Mouse (Mus musculus) thymus, postnatal 36 days (tissue): ENCODE measurements around the gene Cfd.
A peak's percentile ranks its signal among the peaks of the same experiment; 100 is the strongest.

ENCODE experiments used
- DNase-seq, 2 experiments: peaks; one replicate each; pipeline ENCODE4 v3.0.0; 2022; ENCODE audit warnings: mixed read lengths in 2 of 2

The Cfd gene

DNA sequence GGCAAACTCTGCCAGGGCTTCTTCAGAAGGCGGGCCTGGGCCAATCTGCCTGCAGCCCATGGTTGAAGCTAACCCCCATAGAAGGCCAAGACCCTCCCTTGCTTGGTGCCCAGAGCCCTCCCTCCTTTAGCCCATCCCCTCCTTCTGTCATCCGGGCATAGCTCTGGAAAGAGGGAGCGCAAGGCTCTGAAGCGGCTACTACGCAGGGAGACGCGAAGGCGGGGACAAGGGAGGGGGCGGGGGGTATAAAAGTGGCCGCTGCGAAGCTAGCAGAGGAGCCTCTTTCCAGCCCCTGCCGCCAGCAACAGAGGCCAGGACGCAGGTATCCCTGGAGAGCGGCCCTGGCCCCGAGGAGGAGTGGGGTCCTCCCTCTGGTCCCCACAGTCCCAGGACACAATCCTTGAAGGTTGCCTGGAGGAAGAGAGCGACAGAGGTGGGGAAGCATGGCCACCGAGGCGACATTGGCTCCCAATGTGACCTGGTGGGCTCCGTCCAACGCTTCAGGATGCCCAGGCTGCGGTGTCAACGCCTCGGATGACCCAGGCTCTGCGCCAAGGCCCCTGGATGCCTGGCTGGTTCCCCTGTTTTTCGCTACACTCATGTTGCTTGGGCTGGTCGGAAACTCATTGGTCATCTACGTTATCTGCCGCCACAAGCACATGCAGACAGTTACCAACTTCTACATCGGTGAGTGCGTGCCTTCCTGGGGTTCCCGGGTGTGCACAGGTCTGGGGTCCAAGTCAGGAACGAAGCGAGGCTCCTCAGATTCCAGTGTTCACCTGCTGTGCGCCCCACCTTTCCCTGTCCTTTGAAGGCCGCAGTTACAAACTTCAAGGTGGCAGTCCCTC is 27.8 kb downstream of the Cfd start:
- DNase-seq = no peak

DNA sequence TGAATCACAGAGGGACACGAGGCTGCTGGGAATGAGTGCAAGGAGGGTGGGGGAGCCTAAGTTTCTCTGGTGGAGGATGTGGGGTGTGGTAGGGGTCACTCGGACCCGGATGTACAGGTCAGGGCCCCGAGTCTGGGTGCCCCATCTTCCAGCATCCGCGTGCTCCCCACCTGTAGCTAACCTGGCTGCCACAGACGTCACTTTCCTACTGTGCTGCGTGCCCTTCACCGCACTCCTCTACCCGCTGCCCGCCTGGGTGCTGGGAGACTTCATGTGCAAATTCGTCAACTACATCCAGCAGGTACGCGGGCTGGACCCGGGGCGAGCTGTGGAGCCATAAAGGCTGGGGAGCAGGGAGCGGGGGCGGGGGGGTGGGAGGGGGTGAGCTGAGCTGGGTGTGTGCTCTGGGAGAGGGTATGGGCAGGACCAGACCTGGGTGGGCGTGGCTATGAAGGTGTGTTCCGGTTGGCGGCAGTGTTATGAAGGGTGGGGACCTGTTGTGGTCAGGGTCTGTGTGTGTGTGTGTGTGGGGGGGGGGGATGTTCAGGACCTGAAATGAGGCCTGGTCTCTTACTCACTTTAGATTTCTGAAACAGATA is 28.7 kb downstream of the Cfd start:
- DNase-seq = no peak

DNA sequence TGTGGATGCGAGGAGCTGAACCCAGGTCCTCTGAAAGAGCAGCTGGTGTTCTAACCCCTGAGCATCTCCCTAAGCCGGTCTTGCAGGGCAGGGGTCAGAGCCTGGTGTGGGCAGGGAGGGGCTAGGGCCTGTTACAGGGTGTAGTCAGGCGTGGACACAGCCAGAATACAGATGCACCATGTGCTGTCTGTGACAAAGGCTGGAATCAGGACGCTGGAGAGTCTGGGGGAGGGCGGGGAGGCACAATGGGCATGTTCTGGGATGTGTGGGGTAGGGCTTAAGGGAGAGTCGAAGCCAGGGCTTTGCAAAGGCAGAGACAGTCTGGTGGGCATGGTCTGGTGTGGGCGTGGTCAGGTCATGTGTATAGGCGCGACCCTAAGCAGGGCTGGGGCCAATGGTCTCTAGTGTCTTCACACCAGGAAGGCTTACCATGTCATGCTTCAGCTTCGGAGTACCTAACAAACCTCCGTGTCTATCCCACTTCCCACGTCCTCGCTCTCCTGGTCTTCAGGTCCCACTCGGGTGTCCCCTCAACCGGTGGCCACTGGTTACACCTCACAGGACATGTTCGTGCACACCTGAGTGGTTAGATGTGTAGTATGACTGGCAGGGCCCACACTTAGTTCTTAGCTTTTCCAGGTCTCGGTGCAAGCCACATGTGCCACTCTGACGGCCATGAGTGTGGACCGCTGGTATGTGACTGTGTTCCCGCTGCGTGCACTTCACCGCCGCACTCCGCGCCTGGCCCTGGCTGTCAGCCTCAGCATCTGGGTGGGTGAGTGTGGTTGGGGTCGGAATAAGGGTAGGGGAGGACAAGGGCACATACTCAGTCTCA is 29.6 kb downstream of the Cfd start:
- no peak for DNase-seq

DNA sequence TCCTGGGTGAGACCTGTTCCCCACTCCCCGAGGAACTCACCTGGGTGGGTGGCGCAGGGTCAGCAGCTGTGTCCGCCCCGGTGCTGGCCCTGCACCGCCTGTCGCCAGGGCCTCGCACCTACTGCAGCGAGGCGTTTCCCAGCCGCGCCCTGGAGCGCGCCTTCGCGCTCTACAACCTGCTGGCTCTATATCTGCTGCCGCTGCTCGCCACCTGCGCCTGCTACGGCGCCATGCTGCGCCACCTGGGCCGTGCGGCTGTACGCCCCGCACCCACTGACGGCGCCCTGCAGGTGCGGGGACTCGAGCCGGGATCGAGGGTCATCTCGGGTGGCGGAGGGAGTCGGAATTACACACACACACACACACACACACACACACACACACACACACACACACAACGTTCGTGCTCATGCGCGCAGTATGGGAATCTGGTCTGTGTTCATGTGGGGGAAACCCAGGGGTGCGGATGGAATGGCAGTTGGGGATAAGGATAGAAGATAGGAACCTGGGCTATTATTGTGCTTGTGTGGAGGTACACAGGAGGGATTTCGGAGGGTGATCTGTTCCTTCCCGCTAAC is 30.4 kb downstream of the Cfd start, which contains the start of gene R3hdm4:
Gene R3hdm4 (minus strand): TSS at position 251 of the 578 bp plus-strand sequence.
- no peak for DNase-seq

DNA sequence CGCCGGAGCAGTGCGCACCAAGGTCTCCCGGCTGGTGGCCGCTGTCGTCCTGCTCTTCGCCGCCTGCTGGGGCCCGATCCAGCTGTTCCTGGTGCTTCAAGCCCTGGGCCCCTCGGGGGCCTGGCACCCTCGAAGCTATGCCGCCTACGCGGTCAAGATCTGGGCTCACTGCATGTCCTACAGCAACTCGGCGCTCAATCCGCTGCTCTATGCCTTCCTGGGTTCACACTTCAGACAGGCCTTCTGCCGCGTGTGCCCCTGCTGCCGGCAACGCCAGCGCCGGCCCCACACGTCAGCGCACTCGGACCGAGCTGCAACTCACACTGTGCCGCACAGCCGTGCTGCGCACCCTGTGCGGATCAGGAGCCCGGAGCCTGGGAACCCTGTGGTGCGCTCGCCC is 30.9 kb downstream of the Cfd start:
- no peak for DNase-seq

DNA sequence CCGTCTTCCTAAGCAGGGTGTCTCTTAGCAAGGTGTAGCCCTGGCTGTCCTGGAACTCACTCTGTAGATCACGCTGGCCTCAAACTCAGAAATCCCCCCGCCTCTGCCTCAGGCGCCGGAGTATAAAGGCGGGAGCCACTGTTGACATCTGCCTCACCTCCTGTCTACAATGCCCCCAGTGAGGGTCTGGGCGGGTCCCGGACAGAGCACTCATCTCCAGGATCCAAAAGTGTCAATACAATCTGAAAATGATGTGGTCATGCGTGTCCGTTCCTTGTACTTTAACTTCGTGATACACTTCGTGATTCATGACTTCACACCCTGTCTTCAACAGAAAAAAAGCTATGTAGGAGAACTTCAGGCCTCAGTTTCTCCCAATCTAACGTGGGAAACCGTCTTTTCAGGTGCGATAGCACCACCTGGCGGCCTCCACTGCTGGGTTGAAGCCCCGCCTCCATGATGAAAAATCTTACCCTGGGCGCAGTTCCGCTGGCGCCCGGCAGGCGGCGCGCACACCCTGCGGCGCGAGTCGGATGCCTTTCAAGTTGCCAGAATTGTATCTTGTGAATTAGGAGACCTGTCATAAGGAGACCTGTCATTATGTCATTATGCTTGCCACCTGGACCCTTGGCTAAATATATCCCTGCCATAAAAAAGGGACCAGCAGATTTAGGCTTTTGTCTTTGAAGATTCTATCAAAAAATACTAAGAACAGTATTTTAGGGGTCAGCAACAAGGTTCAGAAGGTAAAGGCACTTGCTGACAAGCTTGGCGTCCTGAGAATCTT is 34.5 kb downstream of the Cfd start:
- DNase-seq = peak; percentile 89 to 96

DNA sequence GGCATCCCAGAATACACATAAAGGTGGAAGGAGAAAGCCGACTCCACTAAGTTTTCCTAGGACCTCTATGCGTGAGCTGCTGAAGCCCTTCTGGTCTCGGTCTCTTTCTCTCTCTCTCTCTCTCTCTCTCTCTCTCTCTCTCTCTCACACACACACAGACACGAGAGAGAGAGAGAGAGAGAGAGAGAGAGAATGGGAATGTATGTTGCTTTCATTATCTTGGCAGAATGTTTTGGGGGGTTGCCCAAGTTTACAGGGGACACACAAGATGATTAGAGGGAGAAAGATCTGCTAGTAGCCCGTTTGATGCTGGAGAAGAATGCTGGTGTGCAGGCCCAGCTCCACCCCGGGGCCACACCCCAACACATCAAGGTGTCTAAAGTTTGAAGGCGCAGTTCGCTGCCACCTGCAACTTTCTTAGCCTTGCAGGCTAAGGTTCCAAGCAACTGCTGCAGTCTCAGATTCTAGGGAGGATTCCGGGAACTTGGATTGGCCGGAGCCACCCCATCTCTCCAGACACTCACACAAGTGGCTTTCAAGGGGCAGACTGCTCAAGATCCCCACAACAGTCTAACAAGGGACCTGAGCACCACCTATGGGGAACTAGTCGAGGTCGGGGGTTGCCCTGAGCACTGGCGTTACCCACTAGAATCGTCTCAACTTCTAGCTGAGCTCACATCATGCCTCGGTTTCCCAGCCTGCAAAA is 35.3 kb downstream of the Cfd start:
- DNase-seq = peak; percentile 43 to 57

DNA sequence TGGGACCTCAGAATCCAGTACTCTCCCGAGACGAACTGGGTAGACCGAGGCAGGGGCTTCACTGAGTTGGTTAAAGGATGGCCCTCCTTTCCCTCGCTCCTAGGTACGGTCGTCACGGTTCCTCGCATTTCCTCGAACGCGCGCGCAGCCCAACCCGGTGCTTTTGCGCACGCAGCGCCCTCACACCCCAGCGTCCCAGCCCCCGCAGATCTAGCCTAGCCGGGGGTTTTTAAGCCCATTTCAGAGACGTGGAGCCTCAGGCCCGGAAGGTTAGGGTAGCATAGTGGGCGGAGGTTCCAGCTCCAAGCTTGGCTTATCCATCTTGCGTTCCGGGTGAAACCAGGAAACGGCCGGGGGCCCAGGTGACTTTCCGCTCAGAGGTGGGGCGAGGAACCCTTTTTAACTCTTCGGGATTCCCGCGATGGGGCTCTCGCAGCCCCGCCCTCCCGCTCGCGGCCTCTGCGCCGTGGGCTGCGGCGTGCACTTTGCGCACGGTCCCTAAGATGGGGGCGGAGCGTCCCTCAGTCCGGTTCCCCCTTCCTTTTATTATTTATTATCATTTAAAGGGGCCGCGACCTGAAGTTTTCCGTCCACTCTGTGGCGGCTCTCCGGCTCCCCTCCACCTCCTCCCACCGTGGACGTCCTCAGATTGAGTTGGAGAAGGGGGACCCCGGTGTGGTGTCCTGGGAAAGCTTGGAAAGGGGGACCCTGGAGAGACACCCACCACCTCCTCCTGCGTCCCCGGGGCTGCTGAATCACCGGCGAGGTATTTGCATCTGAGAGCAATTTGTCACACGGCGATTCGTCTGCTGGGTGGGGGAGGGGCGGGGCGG is 36.1 kb downstream of the Cfd start, which contains the start of gene Arid3a:
Gene Arid3a (plus strand): TSS at position 553 of the 833 bp plus-strand sequence.
- peak; percentile 92 for DNase-seq

DNA sequence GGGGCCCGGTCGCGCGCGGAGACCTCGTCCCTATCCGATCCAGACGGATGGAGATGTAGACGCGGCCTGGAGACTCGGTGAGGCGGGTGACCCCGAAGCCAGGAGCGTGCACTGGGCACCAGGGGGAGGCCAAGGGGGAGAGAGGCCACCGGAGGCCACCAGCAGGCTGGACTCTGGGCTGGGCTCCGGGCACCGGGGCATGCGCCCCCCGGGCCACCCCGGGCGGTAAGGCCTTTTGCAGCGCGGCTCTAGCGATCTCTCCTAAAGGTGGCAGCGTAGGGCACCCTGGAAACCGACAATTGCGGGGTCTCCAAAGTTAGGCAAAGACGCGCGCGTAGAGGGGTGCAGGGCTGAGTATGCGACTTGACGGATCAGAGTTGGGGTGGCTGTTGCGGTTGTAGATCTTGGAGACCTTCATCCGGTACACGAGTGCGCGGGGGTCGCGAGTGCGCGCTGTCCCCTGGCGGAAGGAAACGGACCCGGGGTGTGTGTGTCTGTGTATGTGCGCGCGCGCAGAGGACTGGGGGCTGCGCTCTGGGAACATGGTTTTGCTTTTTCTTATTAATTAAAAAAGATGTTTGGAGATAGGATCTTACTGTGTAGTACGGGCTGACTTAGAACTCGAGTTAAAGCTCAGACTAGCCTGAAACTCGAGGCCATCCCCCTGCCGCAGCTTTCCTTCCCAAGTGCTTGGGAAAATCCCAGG is 36.8 kb downstream of the Cfd start:
- peak; percentile 84 to 89 for DNase-seq

DNA sequence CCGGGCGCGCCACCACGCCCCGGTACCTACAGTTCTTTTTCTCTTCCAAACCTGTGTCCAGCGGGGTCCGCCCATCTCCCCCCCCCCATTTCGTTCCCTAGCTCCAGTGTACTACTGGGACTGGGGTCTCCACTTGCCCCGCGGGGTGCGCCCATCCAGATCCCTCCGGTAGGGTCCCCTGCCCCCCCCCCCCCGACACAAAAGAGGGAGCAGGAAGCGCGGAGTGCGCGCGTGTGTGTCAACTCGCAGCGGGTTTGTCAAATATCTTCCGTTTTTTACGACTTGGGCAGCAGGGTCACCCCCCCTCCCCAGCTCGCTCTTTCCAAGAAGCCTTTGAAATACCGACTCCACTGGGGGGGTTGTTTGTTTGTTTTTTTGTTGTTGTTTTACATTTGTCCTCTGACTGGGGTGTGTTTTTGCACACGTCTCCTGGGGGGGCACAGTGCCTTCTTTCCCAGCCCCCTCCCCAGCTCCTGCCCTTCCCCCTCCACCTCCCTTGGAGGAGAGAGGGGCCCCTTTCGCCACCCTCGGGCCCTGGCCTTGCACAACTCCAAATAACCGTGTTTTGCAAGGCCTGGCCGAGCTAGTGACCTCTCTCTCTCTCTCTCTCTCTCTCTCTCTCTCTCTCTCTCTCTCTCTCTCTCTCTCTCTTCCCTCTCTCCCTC is 37.5 kb downstream of the Cfd start:
- DNase-seq = peak; percentile 43 to 50

DNA sequence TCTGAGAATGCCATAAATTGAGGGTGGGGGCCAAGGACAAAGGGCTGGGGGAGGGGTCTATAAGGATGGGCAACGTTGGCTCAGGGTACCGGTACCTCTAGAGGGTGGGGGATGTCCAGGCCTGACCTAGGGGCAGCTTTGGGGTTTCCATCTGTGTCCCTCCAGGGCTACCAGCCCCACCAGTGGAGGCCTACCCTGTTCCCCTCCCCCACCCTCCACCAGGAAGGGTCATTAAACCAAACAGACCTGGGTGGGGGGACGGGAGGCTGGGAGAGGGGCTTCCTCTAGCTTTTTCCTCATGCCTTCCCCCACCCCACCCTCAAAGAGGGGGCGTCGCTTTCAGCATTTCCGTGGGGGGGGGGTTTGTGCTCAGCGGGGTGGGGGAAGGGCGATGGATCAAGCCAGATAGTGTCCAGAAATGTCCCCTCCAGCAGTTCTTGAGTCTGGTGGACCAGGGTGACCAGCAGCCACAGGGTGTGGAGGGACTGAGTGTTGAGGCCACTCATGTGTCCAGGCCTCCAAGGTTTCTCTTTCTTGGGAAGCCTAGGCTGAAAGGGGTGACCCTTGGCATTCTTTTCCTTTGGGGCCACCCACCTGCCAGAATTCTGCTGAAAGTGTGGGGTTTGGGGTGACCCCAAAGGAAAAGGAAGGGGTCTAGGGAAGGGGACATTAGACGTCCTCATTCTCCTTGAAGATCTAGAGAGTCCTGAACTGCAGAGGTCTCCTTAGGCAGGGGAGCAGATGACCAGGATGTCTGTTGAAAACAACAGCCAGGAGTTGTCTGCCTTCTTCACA is 38.5 kb downstream of the Cfd start:
- no peak for DNase-seq

DNA sequence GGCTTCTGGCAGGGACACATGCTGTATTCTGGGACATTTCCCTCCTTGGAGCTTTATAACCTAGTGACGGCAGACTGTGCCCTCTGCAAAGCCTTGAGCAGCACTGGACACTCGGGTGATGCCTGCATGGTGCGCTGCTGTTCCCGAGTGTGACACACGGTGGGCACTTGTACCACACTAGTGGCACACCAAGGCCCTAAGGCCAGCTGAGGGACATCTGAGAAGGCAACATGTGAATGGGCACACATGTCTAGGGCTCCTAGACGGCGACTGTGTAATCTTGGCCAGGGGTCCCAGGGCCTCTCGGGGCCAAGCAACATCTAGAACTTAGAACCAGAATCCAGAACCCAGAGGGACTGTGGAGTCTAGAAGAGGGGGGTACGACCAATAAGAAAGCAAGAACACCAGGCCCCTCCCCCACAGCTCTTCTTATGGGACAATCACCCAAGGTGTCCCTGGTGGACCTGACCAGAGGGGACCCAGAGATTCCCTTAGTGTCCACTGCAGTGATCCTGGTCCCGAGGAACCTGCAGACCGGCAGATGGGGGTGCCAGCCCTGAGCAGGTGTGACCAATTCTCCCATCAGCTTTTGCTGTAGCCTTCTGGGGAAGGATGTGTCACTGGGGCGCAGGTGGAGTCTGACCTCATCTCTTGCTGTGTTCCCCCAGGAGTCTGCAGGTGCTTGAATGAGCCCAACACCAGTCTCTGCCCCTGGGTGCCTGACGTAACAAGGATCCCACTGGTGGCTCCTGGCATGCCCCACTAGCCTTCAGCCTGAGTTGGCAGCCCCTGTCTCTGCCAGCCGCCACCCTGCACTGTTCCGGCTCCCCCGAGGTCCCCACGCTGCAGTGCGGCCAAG is 39.5 kb downstream of the Cfd start:
- DNase-seq = no peak

DNA sequence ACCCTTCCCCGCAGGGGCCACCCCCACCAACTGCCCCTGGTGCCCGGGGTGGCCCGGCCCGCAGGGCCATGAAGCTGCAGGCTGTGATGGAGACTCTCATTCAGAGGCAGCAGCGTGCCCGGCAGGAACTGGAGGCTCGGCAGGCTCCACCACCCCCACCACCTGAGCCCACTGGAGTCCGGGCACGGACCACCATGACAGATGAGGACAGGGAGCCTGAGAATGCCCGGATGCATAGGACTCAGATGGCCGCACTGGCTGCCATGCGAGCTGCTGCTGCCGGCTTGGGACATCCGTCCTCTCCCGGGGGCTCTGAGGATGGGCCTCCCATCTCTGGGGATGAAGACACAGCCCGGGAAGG is 40.2 kb downstream of the Cfd start:
- no peak for DNase-seq

DNA sequence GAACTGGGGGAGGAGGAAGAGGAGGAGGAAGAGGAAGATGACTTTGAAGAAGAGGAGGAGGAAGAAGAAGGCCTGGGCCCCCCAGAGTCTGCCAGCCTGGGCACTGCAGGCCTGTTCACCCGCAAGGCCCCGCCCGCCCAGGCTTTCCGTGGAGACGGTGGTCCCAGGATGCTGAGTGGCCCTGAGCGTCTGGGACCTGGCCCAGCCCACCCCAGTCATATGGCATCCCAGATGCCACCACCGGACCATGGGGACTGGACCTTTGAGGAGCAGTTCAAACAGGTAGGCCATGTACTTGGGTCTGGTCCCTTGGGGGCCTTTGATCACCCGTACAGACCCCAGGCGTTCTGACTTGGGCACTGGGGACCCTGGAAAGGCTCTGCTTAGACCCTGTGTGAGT is 41.1 kb downstream of the Cfd start:
- DNase-seq = no peak

DNA sequence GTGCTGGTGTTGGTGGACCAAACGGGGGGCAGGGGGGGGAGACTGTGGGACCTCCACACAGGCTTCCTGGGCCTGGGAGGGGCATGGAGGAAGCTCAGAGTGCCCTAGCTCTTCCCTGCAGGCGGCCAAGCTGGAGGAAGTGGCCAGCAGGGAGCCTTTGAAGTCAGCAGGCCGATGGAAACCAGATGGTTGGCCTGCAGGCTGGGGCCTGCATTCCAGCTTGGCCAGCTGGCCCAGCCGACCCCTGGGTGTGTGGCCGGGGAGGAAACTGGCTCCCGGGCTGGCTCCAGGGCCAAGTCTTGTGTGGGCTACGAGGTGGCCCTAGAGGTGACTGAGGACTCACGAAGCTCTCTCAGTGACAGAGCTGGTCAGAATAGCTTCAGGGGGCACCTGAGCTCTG is 42.1 kb downstream of the Cfd start:
- no peak for DNase-seq

DNA sequence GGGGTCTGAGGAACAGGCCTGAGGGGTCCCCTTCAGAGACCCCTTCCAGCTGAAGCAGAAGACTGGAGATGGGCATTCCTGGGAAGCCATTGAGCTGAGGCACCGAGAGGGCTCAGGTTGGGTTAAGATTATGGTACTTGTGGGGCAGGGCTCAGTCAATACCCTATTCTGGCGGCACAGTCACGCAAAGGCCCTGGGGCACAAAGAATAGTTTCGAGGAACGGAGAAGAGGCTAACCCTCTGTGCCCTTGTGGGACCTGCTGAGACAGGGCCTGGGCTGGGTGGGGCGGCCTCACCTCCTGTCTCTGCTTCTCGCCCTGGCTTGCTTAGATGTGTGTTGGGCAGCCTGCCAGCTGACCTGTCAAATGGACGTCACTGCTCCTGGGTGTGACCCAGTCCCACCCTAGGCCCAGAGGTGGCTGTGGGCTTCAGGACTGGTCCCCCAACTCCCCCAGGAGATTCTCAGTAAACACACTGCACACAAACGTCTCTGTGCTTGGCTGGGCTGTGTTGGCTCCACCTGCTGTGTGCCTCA is 42.6 kb downstream of the Cfd start:
- no peak for DNase-seq

DNA sequence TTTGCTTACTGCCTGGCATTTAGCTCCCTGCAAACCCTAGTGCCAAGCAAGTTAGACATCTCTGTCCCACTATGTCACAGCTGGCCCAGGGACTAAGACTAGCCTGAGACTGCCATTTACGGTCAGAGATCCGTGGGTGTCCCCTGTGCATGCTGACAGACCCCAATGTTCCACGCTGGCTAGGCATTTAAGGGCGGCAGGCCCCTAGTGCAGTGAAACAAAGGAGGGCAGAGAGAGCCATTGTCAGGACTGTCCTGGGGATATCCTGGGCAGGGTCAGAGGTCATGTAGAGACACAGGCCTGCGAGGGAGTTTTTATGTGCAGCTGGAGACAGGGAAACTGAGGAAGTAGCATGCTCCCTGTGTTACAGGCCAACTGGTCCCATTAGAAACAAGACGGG is 43.2 kb downstream of the Cfd start:
- DNase-seq = no peak
